8 mouse cellular contexts compared by ENCODE assay signal in genomic region chr6:112191032-112191431, GRCm38 (mm10).
DNase-seq lines count a peak whose midpoint lies in the region; ATAC-seq and TF ChIP-seq lines count a peak whose summit lies in the region.

No protein-coding gene starts in this region.

- H3K27me3 ChIP-seq in cerebellum, adult 2 months (ENCODE audit: control insufficient read depth, insufficient read depth, low read length) = no peaks in the 10 kb centered on the region
- H3K27me3 ChIP-seq in liver, embryonic 14.5 days (ENCODE audit: control insufficient read depth, insufficient read depth, low read length) = no peaks in the 10 kb centered on the region

- peak; percentile 21 to 38 for DNase-seq in urinary bladder, adult 18-20 months (ENCODE audit: low spot score in 2 of 2)
- no peak for DNase-seq in urinary bladder, adult 2 months (ENCODE audit: low spot score)
- DNase-seq in cerebellum, adult 2 months = peak; percentile 24 to 66
- peak; percentile 73 for DNase-seq in forelimb bud, embryonic 11.5 days (ENCODE audit: low read depth, low spot score)
- peak; percentile 75 for DNase-seq in kidney, postnatal 14 days
- no peak for DNase-seq in liver, embryonic 14.5 days (ENCODE audit: low read depth in 3 of 3, low spot score in 3 of 3)
- peak; percentile 75 for DNase-seq in retina, postnatal 1 day
- no peak for DNase-seq in spleen, postnatal 36 days (ENCODE audit: low spot score in 2 of 2)

- TF ChIP-seq EP300 in liver, embryonic 14.5 days (IDR thresholded peaks at IDR 0.05; ENCODE audit: low read depth) = no peak

- no peak overlapping the region for H3K4me3 ChIP-seq in cerebellum, adult 2 months (replicated peaks; ENCODE audit: insufficient read depth, low read depth, low read length)
- H3K4me3 ChIP-seq in liver, embryonic 14.5 days (ENCODE audit: insufficient read depth in 1 of 2, low read depth in 2 of 2, low read length in 2 of 2) = no peak overlapping the region

- peak; percentile 82 for TF ChIP-seq CTCF in cerebellum, adult 2 months (IDR thresholded peaks at IDR 0.05; ENCODE audit: borderline replicate concordance, insufficient read depth, low read depth, low read length)
- TF ChIP-seq CTCF in liver, embryonic 14.5 days (IDR thresholded peaks at IDR 0.05; ENCODE audit: low read depth) = peak; percentile 72

- no peak overlapping the region for H3K27ac ChIP-seq in cerebellum, adult 2 months (ENCODE audit: insufficient read depth, low read length)
- H3K27ac ChIP-seq in liver, embryonic 14.5 days = no peak overlapping the region

- WGBS in cerebellum, adult 2 months = 49% methylated on average over 6 of the region's 6 CpGs
- 39% methylated on average over 6 of the region's 6 CpGs for WGBS in liver, embryonic 14.5 days (ENCODE audit: insufficient replicate concordance)

- no peak overlapping the region for H3K4me2 ChIP-seq in liver, embryonic 14.5 days (ENCODE audit: low read depth)

- no peak for TF ChIP-seq POLR2A in cerebellum, adult 2 months (IDR thresholded peaks at IDR 0.05; ENCODE audit: borderline replicate concordance, insufficient read depth, low read length)

- no peaks in the 10 kb centered on the region for H3K4me1 ChIP-seq in cerebellum, adult 2 months (ENCODE audit: control insufficient read depth, insufficient read depth, low read length)
- H3K4me1 ChIP-seq in liver, embryonic 14.5 days (replicated peaks; ENCODE audit: control insufficient read depth in 2 of 2, insufficient read depth in 2 of 2, low read length in 1 of 2) = no peaks in the 10 kb centered on the region

- no peaks in the 10 kb centered on the region for H3K36me3 ChIP-seq in liver, embryonic 14.5 days (replicated peaks; ENCODE audit: control insufficient read depth, insufficient read depth, low read depth)

- no peak for ATAC-seq in liver, embryonic 14.5 days (ENCODE audit: insufficient read depth)

- no peak overlapping the region for H3K9ac ChIP-seq in liver, embryonic 14.5 days (replicated peaks)

- H3K9me3 ChIP-seq in liver, embryonic 14.5 days (ENCODE audit: control insufficient read depth, low read length) = no peaks in the 10 kb centered on the region

Comparison
In these comparisons a context has a peak if more than half of its experiments do, and no peak if none do; other contexts are left out.
1. DNase-seq: peak in urinary bladder, adult 18-20 months (2 of 2), cerebellum, adult 2 months (2 of 2), forelimb bud, embryonic 11.5 days (single experiment), kidney, postnatal 14 days (single experiment) and retina, postnatal 1 day (single experiment); none in urinary bladder, adult 2 months (single experiment), liver, embryonic 14.5 days (0 of 3) and spleen, postnatal 36 days (0 of 2).